Mouse (Mus musculus) adrenal gland (tissue): ENCODE results near the gene Tef.

Source experiments
- intact Hi-C: fragments of 180-260 bp; cut with DNase I; formaldehyde crosslinking; loops from one replicate; pipeline ENCODE4 v1.15.1; 2025
- long read RNA-seq, 2 experiments: library from polyadenylated mRNA; unstranded; transcript quantifications; one replicate each; pipeline ENCODE4 v2.0.0; 2020; ENCODE audit warnings: borderline replicate concordance in 1 of 2; ENCODE audit not compliant: insufficient replicate concordance in 1 of 2

Gene Tef
- long read RNA-seq, experiment 1, full-length matches to known transcripts, result 4 of 14 reads
- long read RNA-seq, experiment 1, partial matches to known transcripts, result 4 of 14 reads
- long read RNA-seq, experiment 1, other reads (novel, unspliced or antisense), result 6 of 14 reads
- long read RNA-seq, experiment 2, full-length matches to known transcripts, result 2 of 21 reads
- long read RNA-seq, experiment 2, partial matches to known transcripts, result 5 of 21 reads
- long read RNA-seq, experiment 2, other reads (novel, unspliced or antisense), result 14 of 21 reads

DNA sequence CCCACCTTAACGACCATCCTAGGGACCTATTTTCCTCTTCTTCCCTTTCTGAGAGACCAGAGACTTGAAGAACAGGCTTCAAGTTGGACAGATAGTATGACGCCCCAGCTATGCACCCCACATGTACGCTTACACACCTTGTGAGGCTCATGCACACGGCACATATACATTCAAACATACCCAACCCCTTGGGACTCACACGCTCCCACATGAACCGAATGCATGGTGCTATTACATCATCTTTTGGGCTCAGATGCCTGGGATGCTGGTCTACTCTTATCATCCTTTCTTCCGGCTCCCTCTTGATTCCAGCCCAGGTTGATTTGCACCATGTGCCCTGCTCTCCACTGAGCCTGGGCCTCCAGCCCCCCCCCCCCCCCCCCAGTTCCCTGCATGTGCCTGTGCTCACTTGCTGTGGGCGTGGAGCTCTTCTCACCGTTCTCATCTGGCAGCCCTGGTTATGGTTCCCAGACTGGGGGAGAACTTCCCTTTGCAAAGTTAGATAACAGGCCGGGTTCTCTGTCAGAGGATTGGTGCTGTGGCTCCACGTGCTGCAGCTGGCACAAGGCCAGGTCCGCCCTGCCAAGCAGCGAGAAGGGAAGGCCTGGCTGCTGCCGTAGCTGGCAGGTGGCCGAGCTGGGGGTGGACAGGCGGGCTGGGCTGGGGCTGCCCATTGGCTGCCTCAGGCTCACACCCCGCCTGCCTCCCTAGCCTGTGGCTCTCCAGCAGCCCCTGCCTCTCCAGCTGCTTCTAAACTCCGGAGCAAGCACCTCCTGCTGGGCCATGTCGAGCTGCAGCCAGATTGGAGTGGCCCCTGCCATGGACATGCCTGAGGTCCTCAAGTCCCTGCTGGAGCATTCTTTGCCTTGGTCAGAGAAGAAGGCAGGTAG, at the start of gene Tef:
Tef (plus strand) TSS at position 421 of the 890 bp plus-strand sequence.
- intact Hi-C loops, result no loop called here

GRCm38 (mm10) chr15:81753669-81754068, 48.6 kb upstream of the Tef start:
- intact Hi-C loops, result no loop called here

GRCm38 (mm10) chr15:81758701-81759100, 43.5 kb upstream of the Tef start:
- intact Hi-C loops, result no loop called here

- intact Hi-C loops, result no loop called here
These were observed 42.7 kb upstream of the Tef start for GRCm38 (mm10) chr15:81759542-81759941.

GRCm38 (mm10) chr15:81760361-81761079, 41.7 kb upstream of the Tef start:
- intact Hi-C loops, result no loop called here

DNA sequence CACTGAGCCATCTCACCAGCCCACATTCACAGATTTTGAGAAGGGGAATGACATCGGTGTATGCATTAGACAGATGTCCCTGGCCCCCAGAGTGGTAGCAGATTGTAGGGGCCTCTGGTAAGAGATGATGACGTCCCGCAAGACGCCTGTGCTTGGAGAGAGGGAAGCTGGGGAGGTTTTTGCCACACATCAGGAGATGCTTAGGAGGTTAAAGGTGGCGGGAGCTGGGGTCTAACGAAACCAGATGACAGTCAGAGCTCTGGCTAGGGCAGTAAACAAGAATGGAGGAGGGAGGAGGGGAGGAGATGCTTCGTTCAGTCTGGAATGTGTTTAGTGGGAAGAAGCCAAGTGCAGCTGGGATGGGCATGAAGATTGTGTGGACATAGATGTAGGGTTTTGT, 40.8 kb upstream of the Tef start:
- intact Hi-C loops, result no loop called here

DNA sequence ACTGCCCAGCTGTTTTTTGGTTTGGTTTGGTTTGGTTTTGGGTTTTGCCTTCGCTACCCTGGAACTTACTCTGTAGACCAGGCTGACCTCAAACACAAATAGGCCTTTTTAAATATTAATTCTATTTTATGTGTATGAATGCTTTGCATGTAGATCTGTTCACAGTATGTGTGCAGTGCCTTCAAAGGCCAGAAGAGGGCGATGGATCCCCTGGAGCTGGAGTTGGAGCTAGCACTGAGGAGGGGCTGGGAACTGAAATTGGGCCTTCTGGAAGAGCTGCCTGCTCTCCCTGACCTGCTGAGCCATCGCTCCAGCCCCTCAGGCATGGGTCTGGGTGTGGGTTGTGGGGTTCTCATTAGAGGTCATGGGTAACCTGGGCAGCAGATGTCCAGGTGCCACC, 40.3 kb upstream of the Tef start:
- intact Hi-C loops, result no loop called here

- intact Hi-C loops, result no loop called here
These were observed 37.6 kb upstream of the Tef start for GRCm38 (mm10) chr15:81764573-81764972.

DNA sequence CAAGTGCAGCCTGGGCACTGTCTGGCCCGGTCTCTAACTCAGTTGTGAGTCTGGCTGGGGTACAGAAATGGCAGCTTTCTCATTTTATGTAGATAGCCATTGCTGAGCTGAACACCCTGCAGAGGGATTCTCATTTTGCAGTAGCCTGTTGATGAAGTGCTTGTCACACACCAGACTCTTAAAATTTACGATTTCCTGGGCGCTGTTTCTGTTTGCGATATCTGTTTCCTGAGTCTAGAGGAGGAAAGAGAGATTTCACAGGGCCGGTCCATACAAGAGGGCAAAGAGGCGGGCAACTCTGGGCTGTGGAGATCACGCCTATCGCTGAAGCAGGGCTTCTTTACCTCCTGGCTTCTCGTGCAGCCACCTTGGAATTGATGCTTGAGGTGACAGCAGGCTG, 36.6 kb upstream of the Tef start:
- intact Hi-C loops, result no loop called here

- intact Hi-C loops, result no loop called here
These were observed 35.8 kb upstream of the Tef start for GRCm38 (mm10) chr15:81766439-81766838.

GRCm38 (mm10) chr15:81769037-81769436, 33.2 kb upstream of the Tef start:
- intact Hi-C loops, result no loop called here

DNA sequence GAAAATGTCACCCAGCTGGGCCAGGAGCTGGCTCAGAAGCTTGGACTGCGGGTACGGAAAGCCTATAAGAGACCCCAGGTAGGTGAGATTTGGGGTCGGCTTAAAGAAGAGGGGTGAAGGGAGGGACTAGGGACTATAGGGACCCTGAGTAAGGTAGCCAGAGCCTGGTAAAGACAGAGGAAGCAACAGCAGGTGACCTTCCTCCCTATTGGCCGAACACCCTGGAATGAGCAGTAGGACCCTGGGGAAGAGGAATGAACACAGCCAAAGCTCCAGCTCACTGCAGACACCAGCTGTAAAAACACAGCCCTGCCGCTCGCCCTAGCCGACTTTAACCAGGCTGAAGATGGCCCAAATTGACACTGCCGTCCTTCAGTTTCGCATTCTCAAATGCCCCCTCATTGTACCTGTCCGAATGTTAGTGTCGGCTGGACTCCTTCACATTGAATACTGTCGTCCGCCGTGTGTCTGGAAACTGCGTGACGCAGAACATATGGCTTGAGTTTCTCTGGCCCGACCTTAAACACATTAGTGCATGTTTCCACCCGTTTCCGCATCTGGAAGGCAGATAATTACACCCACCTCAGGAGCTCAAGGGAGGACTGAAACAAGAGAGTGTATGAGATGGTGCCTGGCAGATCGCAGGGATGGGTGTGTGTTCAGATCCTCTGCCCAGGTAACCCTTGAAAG, 29.6 kb upstream of the Tef start:
- intact Hi-C loops, result no loop called here

GRCm38 (mm10) chr15:81774505-81775171, 27.6 kb upstream of the Tef start:
- intact Hi-C loops, result no loop called here

- intact Hi-C loops, result no loop called here
These were observed 25.4 kb upstream of the Tef start for GRCm38 (mm10) chr15:81776631-81777422.

DNA sequence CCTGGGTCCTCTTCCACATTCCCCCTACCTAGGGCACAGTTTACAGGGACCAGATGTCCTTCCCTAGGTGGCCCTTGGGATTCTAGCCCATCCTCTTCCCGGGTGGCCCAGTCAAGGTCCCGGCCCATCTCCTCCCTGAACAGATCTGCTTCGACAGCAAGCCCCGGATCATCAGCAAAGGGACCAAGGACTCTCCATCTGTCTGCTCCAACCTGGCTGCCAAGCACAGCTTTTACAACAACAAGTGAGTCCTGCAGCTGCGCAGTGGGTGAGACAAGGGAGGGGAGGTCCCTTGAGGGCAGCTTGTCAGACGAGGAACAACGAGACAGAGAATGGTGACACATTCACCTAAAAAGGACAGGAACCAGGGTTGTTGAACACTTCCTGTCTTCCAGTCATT, 20.4 kb upstream of the Tef start:
- intact Hi-C loops, result no loop called here

DNA sequence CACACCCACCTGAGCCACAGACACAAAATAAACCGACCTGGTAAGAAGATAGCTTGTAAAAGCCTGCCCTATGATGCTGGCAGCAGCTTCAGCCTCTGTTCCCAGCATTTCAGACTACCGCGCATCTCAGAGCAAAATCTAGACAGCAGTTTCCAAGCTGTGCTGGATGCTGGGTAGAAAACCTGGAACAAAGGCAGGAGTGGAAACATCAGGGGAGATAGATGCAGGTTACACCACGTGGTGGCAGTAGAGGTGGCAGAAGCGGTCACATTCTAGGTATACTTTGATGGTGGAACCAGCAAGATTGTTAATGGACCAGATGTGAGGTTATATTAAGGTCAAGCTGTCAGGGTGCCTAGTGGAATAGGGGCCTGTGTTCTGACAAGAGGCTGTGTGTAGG, 17.5 kb upstream of the Tef start:
- intact Hi-C loops, result no loop called here

- intact Hi-C loops, result no loop called here
These were observed 16.5 kb upstream of the Tef start for GRCm38 (mm10) chr15:81785701-81786100.

GRCm38 (mm10) chr15:81787525-81787924, 14.7 kb upstream of the Tef start:
- intact Hi-C loops, result no loop called here

DNA sequence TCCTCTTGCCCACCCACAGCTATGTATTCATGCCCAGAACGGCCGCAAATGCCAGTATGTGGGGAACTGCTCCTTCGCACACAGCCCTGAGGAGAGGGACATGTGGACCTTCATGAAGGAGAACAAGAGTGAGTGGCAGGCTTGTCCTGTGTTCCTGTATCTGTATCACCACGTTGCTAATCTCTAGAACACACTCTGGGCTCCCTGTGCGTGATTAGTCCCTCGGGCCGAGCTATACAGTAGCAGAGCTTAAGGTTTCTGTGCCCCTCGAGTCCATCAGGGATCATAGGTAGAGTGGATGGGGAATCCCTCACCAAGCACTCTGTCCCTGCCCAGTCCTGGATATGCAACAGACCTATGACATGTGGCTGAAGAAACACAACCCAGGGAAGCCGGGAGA, 9.8 kb upstream of the Tef start:
- intact Hi-C loops, result no loop called here

GRCm38 (mm10) chr15:81796228-81796627, 6.0 kb upstream of the Tef start:
- intact Hi-C loops, result no loop called here
